Mouse (Mus musculus) B cell, adult 67 days (primary cell): ENCODE data around the gene Pcgf5. TPM values are rescaled to one million over a fixed set of nuclear protein-coding genes. Genes with fewer than 3 reads are reported as not detected.

Source experiments
- total RNA-seq, 2 experiments: library from RNA; stranded (reverse); gene quantifications; 4 replicates each; pipeline ENCODE4 v1.2.4; 2023

Gene Pcgf5
- total RNA-seq = 10 to 100 TPM; 22.1 to 25.7 TPM

GRCm38 (mm10) chr19:36348161-36348800 lies at the start of gene Pcgf5:
Gene Pcgf5 (plus strand): TSS chr19:36348309.

Other genes starting within 250 kb of the Pcgf5 start
- gene Ankrd1, start 228.2 kb upstream of the Pcgf5 start, total RNA-seq = not detected
- gene Hectd2, start 206.3 kb downstream of the Pcgf5 start, total RNA-seq = not detected